In genomic region chr3:130180181-130180940, GRCm38 (mm10) we compare ENCODE assay signal across 8 mouse cellular contexts. TPM values are rescaled to one million over a fixed set of nuclear protein-coding genes. Genes with fewer than 3 reads are reported as not detected.
A peak's percentile ranks its signal among the peaks of the same experiment; 100 is the strongest.
DNase-seq lines count a peak whose midpoint lies in the region; ATAC-seq and TF ChIP-seq lines count a peak whose summit lies in the region.

No protein-coding gene starts in this region.

- H3K4me3 ChIP-seq in embryonic facial prominence, embryonic 10.5 days, result peak overlapping the region; percentile 78
- H3K4me3 ChIP-seq in intestine, postnatal 0 days (ENCODE audit: low read depth, low read length), result peak overlapping the region; percentile 57

- ATAC-seq in intestine, postnatal 0 days, result peak; percentile 70
- ATAC-seq in megakaryocyte progenitor cell, adult 5-6 weeks (replicated peaks; ENCODE audit: poor library complexity), result peak; percentile 77

- TF ChIP-seq CTCF in intestine, postnatal 0 days (IDR thresholded peaks at IDR 0.05; ENCODE audit: low read depth), result peak; percentile 30

- peak overlapping the region; percentile 83 for H3K27ac ChIP-seq in embryonic facial prominence, embryonic 10.5 days (replicated peaks)
- H3K27ac ChIP-seq in intestine, postnatal 0 days (ENCODE audit: low read depth, low read length), result no peak overlapping the region

- H3K27me3 ChIP-seq in embryonic facial prominence, embryonic 10.5 days (replicated peaks; ENCODE audit: low read depth, poor library complexity, severe bottlenecking), result peaks cover 18% of the 10 kb centered on the region
- H3K27me3 ChIP-seq in intestine, postnatal 0 days (replicated peaks; ENCODE audit: control insufficient read depth, insufficient read depth, low read length), result peaks cover 4% of the 10 kb centered on the region; the same call in 1 of the 2 replicates

- peak; percentile 81 for DNase-seq in adrenal gland, adult 8-10 months
- DNase-seq in embryonic facial prominence, embryonic 10.5 days (ENCODE audit: low spot score), result peak; percentile 92
- DNase-seq in heart, adult 18-20 months, result peak; percentile 69 to 79
- peak; percentile 79 to 87 for DNase-seq in left cerebral cortex, postnatal 25 days (ENCODE audit: low spot score in 2 of 2)
- DNase-seq in right cerebral cortex, postnatal 36 days (ENCODE audit: low spot score in 2 of 2), result peak; percentile 71 to 80
- DNase-seq in urinary bladder, postnatal 4 days (ENCODE audit: low spot score in 2 of 2), result peak; percentile 79 to 81

- H3K36me3 ChIP-seq in embryonic facial prominence, embryonic 10.5 days (replicated peaks), result no peaks in the 10 kb centered on the region
- no peaks in the 10 kb centered on the region for H3K36me3 ChIP-seq in intestine, postnatal 0 days (ENCODE audit: control insufficient read depth, insufficient read depth)

- no peaks in the 10 kb centered on the region for H3K9me3 ChIP-seq in embryonic facial prominence, embryonic 10.5 days
- H3K9me3 ChIP-seq in intestine, postnatal 0 days (ENCODE audit: control insufficient read depth), result no peaks in the 10 kb centered on the region

- 0 out of 2 replicates have a peak overlapping the region, but pooled peaks have one; percentile 41 for H3K9ac ChIP-seq in intestine, postnatal 0 days (ENCODE audit: low read depth, low read length)

- peaks cover 33% of the 10 kb centered on the region for H3K4me1 ChIP-seq in embryonic facial prominence, embryonic 10.5 days
- H3K4me1 ChIP-seq in intestine, postnatal 0 days (replicated peaks; ENCODE audit: control insufficient read depth, insufficient read depth, low read length), result no peaks in the 10 kb centered on the region

- H3K4me2 ChIP-seq in intestine, postnatal 0 days (replicated peaks; ENCODE audit: low read depth), result peak overlapping the region; percentile 98

- intact Hi-C loops in left cerebral cortex, postnatal 25 days (cut with DNase I), result loop anchor here (5.0 kb wide), 3 partner anchors 68 to 512 kb away; no protein-coding TSS in a partner anchor

- under 1% methylated on average over 40 of the region's 40 CpGs for WGBS in embryonic facial prominence, embryonic 10.5 days
- under 1% methylated on average over 40 of the region's 40 CpGs for WGBS in intestine, postnatal 0 days

RNA-seq across cellular contexts. Expression of gene Col25a1, which starts 49.1 kb away (rescaled TPM):
- 1 to 10 TPM; 4.0 to 7.9 (median 4.8) TPM for total RNA-seq in adrenal gland, adult 8-10 months (2022)
- polyA plus RNA-seq in embryonic facial prominence, embryonic 10.5 days (2016; fragmentation: Nextera tagmentation; extraction: Ambion mirVana), result 6.9 and 9.1 TPM in 2 replicates
- under 1 TPM; 0.33 to 0.45 TPM for total RNA-seq in heart, adult 18-20 months (2021)
- polyA plus RNA-seq in intestine, postnatal 0 days (2015; fragmentation: Nextera tagmentation; extraction: Ambion mirVana), result 0.59 and 0.67 TPM in 2 replicates
- total RNA-seq in left cerebral cortex, postnatal 25 days (2021), result 10 to 100 TPM; 43.5 to 48.5 TPM
- 0.10 TPM in 1 of 2 replicates, not detected in the other for total RNA-seq in megakaryocyte progenitor cell, adult 5-6 weeks (2015)
- total RNA-seq in megakaryocyte progenitor cell, adult 5-6 weeks (2017), result 0.07 TPM in 1 of 2 replicates, not detected in the other

Comparison
In these comparisons a context has a peak if more than half of its experiments do, and no peak if none do; other contexts are left out.
1. RNA of gene Col25a1, which starts 49.1 kb away (total RNA-seq): 43.5 to 48.5 TPM in left cerebral cortex, postnatal 25 days; 4.0 to 7.9 TPM in adrenal gland, adult 8-10 months, 0.33 to 0.45 TPM in heart, adult 18-20 months and 0.07 to 0.10 TPM in megakaryocyte progenitor cell, adult 5-6 weeks; every median in the first group is over 4 times any median in the second.
2. Peak in every context shown above with its lines, with median percentiles within 50 percentile points of each other: DNase-seq.